Mouse (Mus musculus): ENCODE data around the gene Stxbp2.

The Stxbp2 gene

DNA sequence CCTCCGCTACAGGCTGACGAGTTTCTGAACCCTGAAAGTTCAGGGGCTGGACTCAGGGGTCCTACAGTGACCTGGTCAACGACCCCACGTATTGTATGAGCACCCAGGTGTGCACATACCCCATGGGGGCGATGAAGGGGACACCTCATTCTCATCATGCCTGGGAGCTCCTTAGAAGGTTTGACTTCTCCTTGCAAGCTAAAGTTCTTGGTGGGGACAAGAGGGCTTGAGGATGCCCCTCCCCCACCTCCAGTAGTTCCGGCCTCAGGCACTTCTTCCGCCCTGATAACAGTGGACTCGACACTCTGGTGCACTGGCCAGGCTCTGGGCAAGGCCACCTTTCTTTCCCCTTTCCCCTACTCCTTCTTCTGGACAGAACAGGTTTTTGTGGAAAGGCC lies 722 bp downstream of the Stxbp2 start:
- DNase-seq (ENCODE audit: low read depth), result peak; percentile 83

GRCm38 (mm10) chr8:3645804-3646203 lies 15.0 kb downstream of the Stxbp2 start:
- DNase-seq (ENCODE audit: low read depth), result peak; percentile 86

DNA sequence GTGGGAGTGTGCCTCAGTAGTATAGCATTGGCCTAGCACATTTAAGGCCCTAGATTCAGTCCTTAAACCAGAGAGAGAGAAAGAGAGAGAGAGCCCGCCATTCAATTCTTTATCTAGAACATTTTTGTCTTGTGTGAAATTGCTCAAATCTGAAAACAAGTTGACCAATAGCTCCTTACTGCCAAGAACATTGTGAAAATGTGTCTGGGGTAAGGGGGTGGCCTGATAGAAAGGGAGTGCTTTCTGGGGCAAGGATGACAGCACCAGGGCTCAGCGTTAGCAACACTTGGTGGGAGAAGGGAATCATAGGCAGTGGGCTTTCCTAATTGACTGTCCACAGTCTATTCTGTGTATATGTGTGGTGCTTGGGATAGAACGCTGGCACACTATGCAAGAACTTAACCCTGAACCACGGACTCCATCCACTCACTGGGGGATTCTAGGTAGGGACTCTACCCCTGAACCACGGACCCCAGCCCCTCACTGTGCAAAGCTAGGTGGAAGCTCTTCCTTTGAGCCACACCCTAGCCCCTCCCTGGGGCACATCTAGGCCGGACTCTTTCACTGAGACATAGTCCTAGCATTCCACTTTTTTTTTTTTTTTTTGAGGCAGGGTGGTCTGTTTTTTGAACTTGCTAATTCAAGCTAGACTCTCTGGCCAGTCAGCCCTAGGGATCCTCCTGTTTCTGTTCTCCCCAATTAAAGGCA lies 16.2 kb downstream of the Stxbp2 start:
- no peak for DNase-seq (ENCODE audit: low read depth)

DNA sequence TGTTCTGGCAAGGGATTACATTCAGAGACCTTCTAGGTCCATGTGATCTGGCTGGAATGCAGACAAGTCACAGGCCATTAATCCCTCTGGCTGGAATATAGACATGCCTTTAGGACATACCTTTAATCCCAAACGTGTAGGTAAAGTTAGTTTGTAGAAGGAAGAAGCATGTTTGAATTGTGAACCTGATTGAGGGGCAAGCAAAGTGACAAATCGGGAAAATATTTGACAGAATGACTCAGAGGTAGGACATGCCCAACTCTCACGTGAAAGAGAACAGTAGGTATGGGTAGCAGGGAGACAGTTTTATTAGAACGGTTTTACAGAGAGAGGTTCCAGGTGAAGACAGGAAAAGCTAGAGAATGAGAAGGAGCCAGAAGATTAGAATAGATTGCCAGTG lies 16.8 kb downstream of the Stxbp2 start:
- no peak for DNase-seq (ENCODE audit: low read depth)

- DNase-seq (ENCODE audit: low read depth), result peak; percentile 69
These were observed 17.5 kb downstream of the Stxbp2 start for GRCm38 (mm10) chr8:3648268-3648667.

DNA sequence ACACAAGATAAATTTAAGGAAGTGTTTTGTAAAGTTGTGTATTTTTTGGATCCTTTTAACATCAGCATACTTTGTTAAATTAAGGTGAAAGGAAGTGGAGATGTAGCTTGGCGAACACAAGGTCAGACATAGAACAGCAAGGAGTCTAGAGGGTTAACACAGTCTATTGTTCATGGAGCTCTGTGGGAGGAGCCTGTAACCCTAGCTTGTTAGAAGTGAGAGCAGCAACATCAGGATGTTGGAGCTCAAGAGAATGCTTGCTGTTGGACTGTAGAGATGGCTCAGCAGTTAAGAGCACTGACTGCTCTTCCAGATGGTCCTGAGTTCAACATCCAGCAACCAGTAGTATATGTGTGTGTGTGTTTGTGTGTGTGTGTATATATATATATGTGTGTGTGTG lies 18.2 kb downstream of the Stxbp2 start:
- DNase-seq (ENCODE audit: low read depth), result peak; percentile 38

DNA sequence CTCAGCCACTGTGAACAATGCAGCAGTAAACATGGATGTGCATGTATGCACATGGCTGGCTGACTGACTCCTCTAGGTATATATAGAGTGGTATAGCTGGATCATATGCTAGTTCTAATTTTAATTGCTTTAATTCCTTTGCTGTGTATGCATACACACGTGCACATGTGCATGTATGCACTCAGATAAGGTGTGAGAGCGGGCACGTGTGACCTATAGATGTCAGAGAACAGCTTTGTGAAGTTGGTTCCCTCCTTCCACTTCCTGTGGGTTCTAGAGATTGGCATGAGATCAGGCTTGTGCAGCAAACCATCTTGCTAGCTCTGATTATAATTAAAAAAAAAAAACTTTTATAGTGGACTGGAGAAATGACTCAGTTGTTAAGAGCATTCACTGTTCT lies 22.1 kb downstream of the Stxbp2 start:
- no peak for DNase-seq (ENCODE audit: low read depth)

DNA sequence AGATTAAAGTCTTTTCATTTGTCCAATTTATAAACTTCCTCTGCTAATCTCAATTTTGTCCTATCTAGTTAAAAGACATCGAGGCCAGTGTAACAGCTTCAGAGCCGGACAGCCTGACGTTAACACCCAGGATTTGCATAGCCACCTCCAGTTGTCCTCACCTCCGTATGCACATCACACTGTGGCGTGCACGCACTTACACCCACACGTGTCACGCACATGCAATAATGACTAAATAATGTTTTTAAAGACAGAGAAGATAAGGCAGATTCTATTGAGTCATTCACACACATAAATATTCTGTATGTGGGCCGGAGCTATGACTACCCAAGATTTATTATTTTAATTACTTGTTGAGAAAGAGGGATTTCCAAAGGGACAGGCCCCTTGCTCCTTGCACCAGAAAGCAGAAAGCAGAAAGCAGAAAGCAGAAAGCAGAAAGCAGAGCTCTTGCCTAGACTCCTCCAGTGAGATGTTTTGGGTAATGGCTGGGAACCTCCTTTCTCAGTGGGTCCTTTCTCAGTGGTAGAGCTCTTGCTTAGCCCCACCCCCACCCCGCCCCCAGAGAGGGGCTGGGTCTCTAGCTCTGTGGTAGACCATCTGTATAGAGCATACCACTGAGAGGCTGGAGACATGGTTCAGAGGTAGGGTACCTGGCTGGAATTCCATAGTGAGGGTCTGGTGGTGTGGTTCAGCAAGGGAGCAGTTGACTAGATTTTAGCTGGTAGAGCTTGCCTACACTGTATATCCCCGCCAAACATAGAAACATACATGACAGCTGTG lies 24.2 kb downstream of the Stxbp2 start:
- no peak for DNase-seq (ENCODE audit: low read depth)

GRCm38 (mm10) chr8:3655526-3655925 lies 24.8 kb downstream of the Stxbp2 start, which contains the start of gene Retn:
Gene Retn (plus strand): TSS chr8:3655770.
- no peak for DNase-seq (ENCODE audit: low read depth)

GRCm38 (mm10) chr8:3656725-3657381 lies 26.1 kb downstream of the Stxbp2 start:
- DNase-seq (ENCODE audit: low read depth), result no peak

DNA sequence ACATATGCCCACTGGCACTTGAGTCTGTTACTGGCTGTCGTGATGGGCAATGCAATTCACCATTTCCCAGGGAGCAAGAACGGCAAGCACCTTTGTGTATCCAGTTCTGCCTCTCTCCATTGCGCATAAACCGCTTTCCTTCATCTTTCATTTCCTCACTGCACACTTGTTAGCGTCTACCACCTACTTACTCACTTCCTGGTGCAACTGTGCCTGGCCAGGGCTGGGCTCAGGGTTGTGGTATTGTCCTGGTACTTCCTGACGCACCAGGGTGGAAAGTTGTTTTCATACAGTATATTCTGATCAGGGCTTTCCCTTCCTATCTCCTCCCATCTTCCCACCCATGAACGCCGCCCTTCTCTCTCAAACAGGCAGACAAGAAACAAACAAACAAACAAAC lies 30.1 kb downstream of the Stxbp2 start:
- peak; percentile 81 for DNase-seq (ENCODE audit: low read depth)

GRCm38 (mm10) chr8:3664405-3664804 lies 33.6 kb downstream of the Stxbp2 start:
- peak; percentile 88 for DNase-seq (ENCODE audit: low read depth)

- DNase-seq (ENCODE audit: low read depth), result no peak
These were observed 34.8 kb downstream of the Stxbp2 start, which contains the start of gene Mcemp1 for GRCm38 (mm10) chr8:3665507-3665906. Gene Mcemp1 (plus strand): TSS chr8:3665754.

GRCm38 (mm10) chr8:3670388-3670787 lies 39.6 kb downstream of the Stxbp2 start:
- DNase-seq (ENCODE audit: low read depth), result peak; percentile 91

DNA sequence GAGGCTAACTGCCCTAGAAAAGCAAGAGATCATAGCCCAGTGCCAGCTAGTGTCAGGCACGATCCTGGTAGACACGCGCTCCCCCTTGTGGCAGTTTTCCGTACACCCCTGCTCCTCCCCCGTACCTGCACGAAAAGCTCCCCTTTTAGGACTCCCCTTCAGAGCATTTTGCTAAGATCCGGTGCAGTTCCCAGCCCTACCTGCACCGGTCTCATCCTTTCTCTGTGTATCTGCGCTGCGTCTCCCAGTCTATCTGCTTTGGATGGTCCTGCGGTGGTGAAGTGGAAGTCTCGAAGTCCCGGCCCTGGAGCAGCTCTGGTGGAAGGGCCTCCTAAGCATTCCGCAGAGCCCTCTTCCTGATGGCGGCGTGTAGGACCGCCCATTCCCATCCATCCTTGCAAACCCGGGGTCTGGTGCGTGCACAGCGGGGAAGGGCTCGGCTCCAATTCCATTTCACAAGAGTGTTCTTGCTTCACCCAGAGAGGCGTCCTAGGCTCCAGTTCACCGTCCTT lies 41.3 kb downstream of the Stxbp2 start, which contains the start of gene Fcor:
Gene Fcor (minus strand): TSS at position 383 of the 512 bp plus-strand sequence.
- peak; percentile 83 for DNase-seq (ENCODE audit: low read depth)

GRCm38 (mm10) chr8:3674671-3675070 lies 43.9 kb downstream of the Stxbp2 start:
- no peak for DNase-seq (ENCODE audit: low read depth)

- DNase-seq (ENCODE audit: low read depth), result peak; percentile 94
These were observed 45.6 kb downstream of the Stxbp2 start, which contains the start of gene Trappc5 for GRCm38 (mm10) chr8:3676131-3676992. Gene Trappc5 (plus strand): TSS chr8:3676299.

GRCm38 (mm10) chr8:3676993-3677579 lies 46.3 kb downstream of the Stxbp2 start:
- peak; percentile 56 for DNase-seq (ENCODE audit: low read depth)

DNA sequence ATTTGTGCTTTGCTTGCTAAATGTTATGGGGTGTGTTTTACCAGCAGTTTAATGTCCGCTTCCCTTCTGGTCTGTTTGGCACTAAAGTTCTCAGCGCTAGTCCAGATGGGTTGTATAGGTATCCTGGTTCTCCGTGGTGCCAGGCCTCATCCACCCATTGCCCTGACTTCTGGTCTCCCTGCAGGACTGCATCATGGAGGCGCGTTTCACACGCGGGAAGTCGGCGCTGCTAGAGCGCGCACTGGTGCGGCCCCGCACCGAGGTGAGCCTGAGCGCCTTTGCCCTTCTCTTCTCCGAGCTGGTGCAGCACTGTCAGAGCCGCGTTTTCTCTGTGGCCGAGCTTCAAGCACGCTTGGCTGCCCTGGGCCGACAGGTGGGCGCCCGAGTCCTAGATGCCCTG lies 48.1 kb downstream of the Stxbp2 start:
- no peak for DNase-seq (ENCODE audit: low read depth)

DNA sequence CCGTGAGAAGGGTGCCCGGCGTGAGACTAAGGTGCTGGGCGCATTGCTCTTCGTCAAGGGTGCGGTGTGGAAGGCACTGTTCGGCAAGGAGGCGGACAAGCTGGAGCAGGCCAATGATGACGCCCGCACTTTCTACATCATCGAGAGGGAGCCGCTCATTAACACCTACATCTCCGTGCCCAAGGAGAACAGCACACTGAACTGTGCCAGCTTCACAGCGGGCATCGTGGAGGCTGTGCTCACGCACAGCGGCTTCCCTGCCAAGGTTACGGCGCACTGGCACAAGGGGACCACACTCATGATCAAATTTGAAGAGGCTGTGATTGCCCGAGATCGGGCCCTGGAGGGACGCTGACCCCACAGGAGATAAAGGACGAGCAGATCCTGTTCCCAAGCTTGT lies 48.5 kb downstream of the Stxbp2 start:
- DNase-seq (ENCODE audit: low read depth), result no peak

DNA sequence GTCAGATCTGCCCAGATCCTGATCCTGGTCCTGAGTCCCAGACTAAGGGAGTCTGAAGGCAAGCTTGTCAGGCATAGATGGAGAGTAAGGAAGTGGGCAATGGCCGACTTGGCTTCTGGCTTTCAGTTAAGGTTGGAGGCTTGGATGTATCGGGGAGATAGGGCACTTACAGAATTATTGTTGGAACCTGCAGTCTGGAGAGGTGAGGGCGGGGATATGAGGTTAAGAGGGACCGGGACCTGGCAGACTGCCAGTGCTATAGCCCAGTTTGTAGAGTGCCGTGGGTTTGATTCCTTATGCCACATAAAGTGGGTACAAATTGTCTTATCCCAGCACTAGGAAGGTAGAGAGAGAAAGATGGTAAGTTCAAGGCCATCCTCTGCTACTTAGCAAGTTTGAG lies 48.9 kb downstream of the Stxbp2 start:
- DNase-seq (ENCODE audit: low read depth), result no peak

Data from 416B (cell line).